ENCODE assay signal across 7 mouse cellular contexts in genomic region chr17:57010911-57011235, GRCm38 (mm10). TPM values are rescaled to one million over a fixed set of nuclear protein-coding genes. Genes with fewer than 3 reads are reported as not detected.
A peak's percentile ranks its signal among the peaks of the same experiment; 100 is the strongest.
DNase-seq lines count a peak whose midpoint lies in the region; ATAC-seq and TF ChIP-seq lines count a peak whose summit lies in the region.

No protein-coding gene starts in this region.

- H3K4me2 ChIP-seq in lung, embryonic 16.5 days (ENCODE audit: low read depth, low read length) = peak overlapping the region; percentile 76
- peak overlapping the region; percentile 93 for H3K4me2 ChIP-seq in limb, embryonic 12.5 days

- H3K27ac ChIP-seq in lung, embryonic 16.5 days (ENCODE audit: low read length) = peak overlapping the region; percentile 53
- peak overlapping the region; percentile 73 for H3K27ac ChIP-seq in limb, embryonic 12.5 days
- H3K27ac ChIP-seq in olfactory bulb, adult 2 months (ENCODE audit: insufficient read depth, low read depth, low read length) = peak overlapping the region; percentile 3; the same call in 1 of the 2 replicates

- no peak for DNase-seq in lung, adult 18-20 months
- no peak for DNase-seq in frontal cortex, postnatal 10 days (ENCODE audit: low spot score in 2 of 2)
- no peak for DNase-seq in embryo, embryonic 11 days

- H3K4me3 ChIP-seq in lung, embryonic 16.5 days (ENCODE audit: low read length) = peak overlapping the region; percentile 67
- peak overlapping the region; percentile 83 for H3K4me3 ChIP-seq in erythroblast, embryonic 14.5 days (replicated peaks)
- peak overlapping the region; percentile 71 for H3K4me3 ChIP-seq in limb, embryonic 12.5 days (replicated peaks)
- peak overlapping the region; percentile 58 for H3K4me3 ChIP-seq in olfactory bulb, adult 2 months (ENCODE audit: insufficient read depth, low read depth, low read length)

- no peak for TF ChIP-seq CTCF in olfactory bulb, adult 2 months (IDR thresholded peaks at IDR 0.05; ENCODE audit: insufficient read depth, low read depth, low read length)

- 0% methylated on average over 19 of the region's 19 CpGs for WGBS in lung, embryonic 16.5 days
- WGBS in limb, embryonic 12.5 days = under 1% methylated on average over 19 of the region's 19 CpGs
- under 1% methylated on average over 19 of the region's 19 CpGs for WGBS in olfactory bulb, adult 2 months

- no peaks in the 10 kb centered on the region for H3K27me3 ChIP-seq in lung, embryonic 16.5 days (ENCODE audit: control insufficient read depth, insufficient read depth, low read depth, low read length)
- no peaks in the 10 kb centered on the region for H3K27me3 ChIP-seq in erythroblast, embryonic 14.5 days (ENCODE audit: control insufficient read depth)
- no peaks in the 10 kb centered on the region for H3K27me3 ChIP-seq in limb, embryonic 12.5 days

- TF ChIP-seq POLR2A in olfactory bulb, adult 2 months (IDR thresholded peaks at IDR 0.05; ENCODE audit: insufficient read depth, low read depth, low read length) = no peak

- H3K9me3 ChIP-seq in lung, embryonic 16.5 days (ENCODE audit: control insufficient read depth, low read length) = no peaks in the 10 kb centered on the region
- no peaks in the 10 kb centered on the region for H3K9me3 ChIP-seq in erythroblast, embryonic 14.5 days (ENCODE audit: control insufficient read depth, low read length)
- no peaks in the 10 kb centered on the region for H3K9me3 ChIP-seq in limb, embryonic 12.5 days

- peak overlapping the region; percentile 67 for H3K9ac ChIP-seq in lung, embryonic 16.5 days (ENCODE audit: low read length)
- H3K9ac ChIP-seq in limb, embryonic 12.5 days (replicated peaks) = peak overlapping the region; percentile 79

- H3K36me3 ChIP-seq in lung, embryonic 16.5 days (ENCODE audit: control insufficient read depth, insufficient read depth, low read length) = peaks cover 18% of the 10 kb centered on the region
- peaks cover 39% of the 10 kb centered on the region for H3K36me3 ChIP-seq in erythroblast, embryonic 14.5 days (ENCODE audit: control insufficient read depth)
- H3K36me3 ChIP-seq in limb, embryonic 12.5 days = peaks cover 37% of the 10 kb centered on the region

- ATAC-seq in lung, embryonic 16.5 days (ENCODE audit: low read depth) = peak; percentile 29
- ATAC-seq in limb, embryonic 12.5 days (ENCODE audit: insufficient number of reproducible peaks, insufficient read depth, low FRiP score, low TSS enrichment, low read depth) = peak; percentile 56

- H3K4me1 ChIP-seq in lung, embryonic 16.5 days (replicated peaks; ENCODE audit: control insufficient read depth, insufficient read depth, low read length) = peaks cover 17% of the 10 kb centered on the region
- peaks cover 67% of the 10 kb centered on the region for H3K4me1 ChIP-seq in erythroblast, embryonic 14.5 days (ENCODE audit: control insufficient read depth)
- H3K4me1 ChIP-seq in limb, embryonic 12.5 days (replicated peaks) = peaks cover 17% of the 10 kb centered on the region
- H3K4me1 ChIP-seq in olfactory bulb, adult 2 months (ENCODE audit: control insufficient read depth, insufficient read depth, low read length) = peaks cover 11% of the 10 kb centered on the region

RNA-seq across cellular contexts. Expression of gene Gtf2f1, which starts 0.2 kb away (rescaled TPM):
- 60.0 and 61.3 TPM in 2 replicates for polyA plus RNA-seq in lung, embryonic 16.5 days (2015; fragmentation: Nextera tagmentation; extraction: Ambion mirVana)
- polyA plus RNA-seq in erythroblast, embryonic 14.5 days (2012) = 31.9 and 32.9 TPM in 2 replicates
- polyA plus RNA-seq in limb, embryonic 12.5 days (2016; fragmentation: Nextera tagmentation; extraction: Ambion mirVana) = 61.5 and 68.2 TPM in 2 replicates
- polyA plus RNA-seq in olfactory bulb, adult 2 months (2012; ENCODE audit: insufficient read depth, insufficient read length, low replicate concordance, missing spikeins) = not detected in 2 replicates

RNA-seq across cellular contexts. Expression of gene Gm17949, which starts 0.4 kb away (rescaled TPM):
- 0.63 and 1.0 TPM in 2 replicates for polyA plus RNA-seq in lung, embryonic 16.5 days (2015; fragmentation: Nextera tagmentation; extraction: Ambion mirVana)
- not detected in 2 replicates for polyA plus RNA-seq in erythroblast, embryonic 14.5 days (2012)
- polyA plus RNA-seq in limb, embryonic 12.5 days (2016; fragmentation: Nextera tagmentation; extraction: Ambion mirVana) = 0.24 TPM in 1 of 2 replicates, not detected in the other
- polyA plus RNA-seq in olfactory bulb, adult 2 months (2012; ENCODE audit: insufficient read depth, insufficient read length, low replicate concordance, missing spikeins) = not detected in 2 replicates

RNA-seq across cellular contexts. Expression of gene Pspn, which starts 11.1 kb away (rescaled TPM):
- polyA plus RNA-seq in lung, embryonic 16.5 days (2015; fragmentation: Nextera tagmentation; extraction: Ambion mirVana) = not detected in 2 replicates
- polyA plus RNA-seq in erythroblast, embryonic 14.5 days (2012) = not detected in 2 replicates
- not detected in 2 replicates for polyA plus RNA-seq in limb, embryonic 12.5 days (2016; fragmentation: Nextera tagmentation; extraction: Ambion mirVana)
- not detected in 2 replicates for polyA plus RNA-seq in olfactory bulb, adult 2 months (2012; ENCODE audit: insufficient read depth, insufficient read length, low replicate concordance, missing spikeins)

RNA-seq across cellular contexts. Expression of gene Alkbh7, which starts 13.7 kb away (rescaled TPM):
- 41.3 and 42.6 TPM in 2 replicates for polyA plus RNA-seq in lung, embryonic 16.5 days (2015; fragmentation: Nextera tagmentation; extraction: Ambion mirVana)
- polyA plus RNA-seq in erythroblast, embryonic 14.5 days (2012) = 2.1 and 2.9 TPM in 2 replicates
- polyA plus RNA-seq in limb, embryonic 12.5 days (2016; fragmentation: Nextera tagmentation; extraction: Ambion mirVana) = 37.6 and 39.8 TPM in 2 replicates
- polyA plus RNA-seq in olfactory bulb, adult 2 months (2012; ENCODE audit: insufficient read depth, insufficient read length, low replicate concordance, missing spikeins) = not detected in 2 replicates

RNA-seq across cellular contexts. Expression of gene Khsrp, which starts 20.4 kb away (rescaled TPM):
- 21.3 and 23.7 TPM in 2 replicates for polyA plus RNA-seq in lung, embryonic 16.5 days (2015; fragmentation: Nextera tagmentation; extraction: Ambion mirVana)
- polyA plus RNA-seq in erythroblast, embryonic 14.5 days (2012) = 31.3 and 33.6 TPM in 2 replicates
- 60.2 and 64.7 TPM in 2 replicates for polyA plus RNA-seq in limb, embryonic 12.5 days (2016; fragmentation: Nextera tagmentation; extraction: Ambion mirVana)
- polyA plus RNA-seq in olfactory bulb, adult 2 months (2012; ENCODE audit: insufficient read depth, insufficient read length, low replicate concordance, missing spikeins) = 183 TPM in 1 of 2 replicates, not detected in the other

Comparison
In these comparisons a context has a peak if more than half of its experiments do, and no peak if none do; other contexts are left out.
1. H3K27ac ChIP-seq: peak in every context shown above with its lines; median percentile 73 in limb, embryonic 12.5 days; 53 in lung, embryonic 16.5 days; 3 in olfactory bulb, adult 2 months.
2. RNA of gene Gtf2f1, which starts 0.2 kb away (polyA plus RNA-seq): 61.5 to 68.2 TPM in limb, embryonic 12.5 days, 60.0 to 61.3 TPM in lung, embryonic 16.5 days and 31.9 to 32.9 TPM in erythroblast, embryonic 14.5 days; not detected in olfactory bulb, adult 2 months; every median in the first group is over 10 times any median in the second.
3. Peak in every context shown above with its lines, with median percentiles within 50 percentile points of each other: H3K4me3 ChIP-seq.